In genomic region chr6:117609476-117610404, GRCm38 (mm10) we compare ENCODE assay signal across 12 mouse cellular contexts.
A peak's percentile ranks its signal among the peaks of the same experiment; 100 is the strongest.
DNase-seq lines count a peak whose midpoint lies in the region; ATAC-seq and TF ChIP-seq lines count a peak whose summit lies in the region.
"Had no signal": no experiment of that assay in that cellular context is flagged by ENCODE, and none has a peak within 500 bp of the region (broad histone marks: within the 10 kb centered on the region; RNA-seq: fewer than 3 reads in every experiment).

No protein-coding gene starts in this region.

- peaks cover 8% of the 10 kb centered on the region for H3K4me1 ChIP-seq in kidney, embryonic 14.5 days (ENCODE audit: control insufficient read depth, insufficient read depth, low read length)
- H3K4me1 ChIP-seq in heart, adult 2 months (ENCODE audit: control insufficient read depth, insufficient read depth, low read length), result peaks cover 25% of the 10 kb centered on the region
- H3K4me1 ChIP-seq in liver, embryonic 15.5 days (replicated peaks), result no peaks in the 10 kb centered on the region

- 64% methylated on average over 11 of the region's 11 CpGs for WGBS in kidney, embryonic 14.5 days
- 61% methylated on average over 11 of the region's 11 CpGs for WGBS in heart, adult 2 months
- 43% methylated on average over 11 of the region's 11 CpGs for WGBS in liver, embryonic 15.5 days (ENCODE audit: insufficient replicate concordance)

- H3K4me2 ChIP-seq in kidney, embryonic 14.5 days (replicated peaks; ENCODE audit: low read depth, low read length), result no peak overlapping the region
- peak overlapping the region; percentile 34 for H3K4me2 ChIP-seq in liver, embryonic 15.5 days

- H3K36me3 ChIP-seq in kidney, embryonic 14.5 days (ENCODE audit: control insufficient read depth, insufficient read depth, low read length), result no peaks in the 10 kb centered on the region
- H3K36me3 ChIP-seq in heart, adult 2 months (ENCODE audit: control insufficient read depth, insufficient read depth, low read length), result peaks cover 4% of the 10 kb centered on the region; the same call in 1 of the 2 replicates
- H3K36me3 ChIP-seq in liver, embryonic 15.5 days (replicated peaks), result no peaks in the 10 kb centered on the region

- no peak for TF ChIP-seq POLR2A in heart, adult 2 months (IDR thresholded peaks at IDR 0.05; ENCODE audit: insufficient read depth, low read depth, low read length)

- no peak overlapping the region for H3K4me3 ChIP-seq in kidney, embryonic 14.5 days (ENCODE audit: low read length)
- no peak overlapping the region for H3K4me3 ChIP-seq in heart, adult 2 months
- H3K4me3 ChIP-seq in liver, embryonic 15.5 days (replicated peaks), result no peak overlapping the region

- intact Hi-C loops in heart, adult 2 months (cut with DNase I), result loop anchor here (5.0 kb wide), 2 partner anchors 37 to 257 kb away; no protein-coding TSS in a partner anchor

- no peak overlapping the region for H3K9ac ChIP-seq in kidney, embryonic 14.5 days (ENCODE audit: low read depth, low read length)
- no peak overlapping the region for H3K9ac ChIP-seq in heart, adult 2 months (ENCODE audit: low read depth, low read length)
- no peak overlapping the region for H3K9ac ChIP-seq in liver, embryonic 15.5 days

- peak; percentile 77; the same call in 1 of the 2 replicates for ATAC-seq in kidney, embryonic 14.5 days (ENCODE audit: low FRiP score, low TSS enrichment)
- ATAC-seq in liver, embryonic 15.5 days (ENCODE audit: insufficient read depth), result no peak

- no peaks in the 10 kb centered on the region for H3K79me2 ChIP-seq in heart, adult 2 months (replicated peaks; ENCODE audit: control insufficient read depth, insufficient read depth, low read length)

- TF ChIP-seq EP300 in heart, adult 2 months (IDR thresholded peaks at IDR 0.05; ENCODE audit: insufficient read depth, low read depth, low read length), result no peak

- no peak for TF ChIP-seq CTCF in heart, adult 2 months (IDR thresholded peaks at IDR 0.05)

- no peak overlapping the region for H3K27ac ChIP-seq in kidney, embryonic 14.5 days (ENCODE audit: low read depth, low read length)
- peak overlapping the region; percentile 9; the same call in 1 of the 2 replicates for H3K27ac ChIP-seq in heart, adult 2 months
- no peak overlapping the region for H3K27ac ChIP-seq in liver, embryonic 15.5 days (replicated peaks)

- no peak for DNase-seq in kidney, adult 8-10 months
- peak; percentile 79 for DNase-seq in embryo, embryonic 10.5 days (ENCODE audit: low spot score)
- peak; percentile 47 to 48 for DNase-seq in heart, adult 2 months
- DNase-seq in layer of hippocampus, postnatal 36 days, result no peak
- DNase-seq in right cerebral cortex, postnatal 36 days (ENCODE audit: low spot score in 2 of 2), result no peak
- DNase-seq in thymus, postnatal 10 days (ENCODE audit: low spot score in 2 of 2), result no peak
- DNase-seq: adrenal gland, adult 2 months; cerebellum, adult 9-11 months; layer of hippocampus, adult 9-11 months; right cerebral cortex, postnatal 4 days had no signal

- no peaks in the 10 kb centered on the region; the same call in 1 of the 2 replicates for H3K27me3 ChIP-seq in kidney, embryonic 14.5 days (ENCODE audit: control insufficient read depth, insufficient read depth, low read length)
- no peaks in the 10 kb centered on the region for H3K27me3 ChIP-seq in heart, adult 2 months (ENCODE audit: control insufficient read depth, insufficient read depth, low read length)
- H3K27me3 ChIP-seq in liver, embryonic 15.5 days, result no peaks in the 10 kb centered on the region

- H3K9me3 ChIP-seq in kidney, embryonic 14.5 days (ENCODE audit: control insufficient read depth, low read length), result no peaks in the 10 kb centered on the region
- no peaks in the 10 kb centered on the region for H3K9me3 ChIP-seq in liver, embryonic 15.5 days (replicated peaks)

Comparison
In these comparisons a context has a peak if more than half of its experiments do, and no peak if none do; other contexts are left out.
1. DNase-seq: peak in embryo, embryonic 10.5 days (single experiment) and heart, adult 2 months (2 of 2); none in kidney, adult 8-10 months (0 of 2), layer of hippocampus, postnatal 36 days (0 of 2), right cerebral cortex, postnatal 36 days (0 of 2) and thymus, postnatal 10 days (0 of 2).